Mouse (Mus musculus) heart, adult 2 months (tissue): ENCODE measurements around the gene Mgst3.

Source experiments
- CTCF ChIP-seq: fragments of 200-600 bp; IDR thresholded peaks from 2 replicates; pipeline ENCODE4 v1.8.1; 2022; ENCODE audit warnings: antibody characterized with exemption, mild to moderate bottlenecking, moderate library complexity
- EP300 ChIP-seq: fragments of 200-500 bp; IDR thresholded peaks from 2 replicates; pipeline ENCODE4 v1.6.1; 2011; ENCODE audit warnings: low read depth, low read length, control low read depth; ENCODE audit not compliant: insufficient read depth
- POLR2A ChIP-seq: fragments of 200-500 bp; IDR thresholded peaks from 2 replicates; pipeline ENCODE4 v1.6.1; 2011; ENCODE audit warnings: mild to moderate bottlenecking, low read depth, low read length, control low read depth; ENCODE audit not compliant: insufficient read depth

GRCm38 (mm10) chr1:167369905-167370304, 23.7 kb downstream of the Mgst3 start:
- TF ChIP-seq POLR2A: no peak
- no peak; the same call in 1 of the 2 replicates for TF ChIP-seq CTCF
- peak; percentile 84; the same call in 1 of the 2 replicates for TF ChIP-seq EP300
